Mouse (Mus musculus) heart, embryonic 14.5 days (tissue): ENCODE measurements around the gene Tmem164. TPM values are rescaled to one million over a fixed set of nuclear protein-coding genes. Genes with fewer than 3 reads are reported as not detected.

Experiments
- ATAC-seq: fragments of 200-750 bp; cut with Nextera tagmentation; 2 replicates; pipeline ENCODE4 v1.8.0; 2017; ENCODE audit warnings: low read depth, moderate TSS enrichment; ENCODE audit not compliant: insufficient number of reproducible peaks, insufficient read depth, low FRiP score
- H3K27ac ChIP-seq, 2 experiments: fragments of 200-500 bp in 1 of 2; fragments of 300-500 bp in 1 of 2; sonication (generic) in 1 of 2; replicated peaks in 1 of 2; 2 replicates each; pipeline ENCODE4 v1.5.1; 2012 to 2014; ENCODE audit warnings: low read depth in 2 of 2, low read length in 2 of 2, control low read depth in 1 of 2, mild to moderate bottlenecking in 1 of 2, mixed read lengths in 1 of 2; ENCODE audit not compliant: control insufficient read depth in 1 of 2, insufficient read depth in 1 of 2
- H3K27me3 ChIP-seq: fragments of 300-500 bp; sonication (generic); 2 replicates; pipeline ENCODE4 v1.6.1; 2014; ENCODE audit warnings: mild to moderate bottlenecking, low read length, control low read depth; ENCODE audit not compliant: control insufficient read depth, insufficient read depth
- H3K36me3 ChIP-seq: fragments of 300-500 bp; sonication (generic); 2 replicates; pipeline ENCODE4 v1.6.1; 2014; ENCODE audit warnings: mild to moderate bottlenecking, control low read depth, low read length, mixed read lengths; ENCODE audit not compliant: control insufficient read depth, insufficient read depth
- H3K4me1 ChIP-seq, 2 experiments: fragments of 200-500 bp in 1 of 2; fragments of 300-500 bp in 1 of 2; sonication (generic) in 1 of 2; 2 replicates each; pipeline ENCODE4 v1.6.1; 2012 to 2014; ENCODE audit warnings: low read length in 2 of 2, control low read depth in 1 of 2, mixed read lengths in 1 of 2; ENCODE audit not compliant: control insufficient read depth in 2 of 2, insufficient read depth in 2 of 2
- H3K4me2 ChIP-seq: fragments of 300-500 bp; sonication (generic); 2 replicates; pipeline ENCODE4 v1.6.1; 2014; ENCODE audit warnings: mild to moderate bottlenecking, low read length
- H3K4me3 ChIP-seq, 2 experiments: fragments of 200-500 bp in 1 of 2; fragments of 300-500 bp in 1 of 2; sonication (generic) in 1 of 2; 2 replicates each; pipeline ENCODE4 v1.5.1; 2012 to 2014; ENCODE audit warnings: low read length in 2 of 2, mild to moderate bottlenecking in 2 of 2, control low read depth in 1 of 2, low read depth in 1 of 2, moderate library complexity in 1 of 2; ENCODE audit not compliant: control insufficient read depth in 1 of 2, insufficient read depth in 1 of 2
- H3K9ac ChIP-seq: fragments of 300-500 bp; sonication (generic); 2 replicates; pipeline ENCODE4 v1.6.1; 2014; ENCODE audit warnings: mild to moderate bottlenecking, low read length
- H3K9me3 ChIP-seq: fragments of 300-500 bp; sonication (generic); 2 replicates; pipeline ENCODE4 v1.6.1; 2016; ENCODE audit warnings: low read length, control low read depth; ENCODE audit not compliant: control insufficient read depth
- WGBS: fragments of 180-500 bp; shearing (Covaris S2); extraction: QIAGEN DNeasy Blood & Tissue Kit; methylation state at CpG from one replicate; pipeline ENCODE4 v1.1.7; 2014; 5-methylcytosine and 5-hydroxymethylcytosine counted together
- polyA plus RNA-seq: library from polyadenylated mRNA; unstranded; fragments of >200 nt; fragmentation: Nextera tagmentation; extraction: Ambion mirVana; gene quantifications from 2 replicates; pipeline ENCODE4 v1.2.1, GENCODE M21; 2014

Gene Tmem164
- polyA plus RNA-seq, 1 experiment from 2014 or later = 34.8 TPM

DNA sequence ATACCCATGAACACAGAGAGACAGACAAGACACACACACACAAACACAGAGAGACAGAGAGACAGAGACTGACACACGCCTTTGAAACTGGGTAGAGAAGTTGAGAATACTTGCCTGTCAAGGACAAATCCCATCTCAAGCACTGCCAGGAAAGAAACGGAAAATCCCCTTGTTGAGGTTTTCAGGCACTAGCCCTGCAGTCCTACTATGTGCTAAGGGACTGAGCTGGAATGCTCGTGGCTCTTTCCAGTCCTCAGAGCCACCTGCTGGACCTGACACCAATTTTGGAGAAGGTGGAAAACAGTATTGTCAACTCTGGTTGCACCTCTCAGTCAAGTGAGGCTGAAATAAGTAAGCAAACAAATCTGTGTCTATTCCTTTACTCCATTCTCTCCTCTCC, 22.7 kb downstream of the Tmem164 start:
- Histone ChIP-seq H3K27me3 (no peaks in the 10 kb centered on the region), H3K4me3 (no peak overlapping the region), H3K9me3 (no peaks in the 10 kb centered on the region), H3K4me2 (no peak overlapping the region), H3K36me3 (peaks cover 33% of the 10 kb centered on the region), H3K4me1 (peaks cover 4 to 7% of the 10 kb centered on the region in 2 experiments; a peak in 3 of 4 replicates), H3K27ac (no peak overlapping the region), H3K9ac (no peak overlapping the region)
- WGBS = 63% methylated on average over 3 of the region's 3 CpGs
- no peak for ATAC-seq

DNA sequence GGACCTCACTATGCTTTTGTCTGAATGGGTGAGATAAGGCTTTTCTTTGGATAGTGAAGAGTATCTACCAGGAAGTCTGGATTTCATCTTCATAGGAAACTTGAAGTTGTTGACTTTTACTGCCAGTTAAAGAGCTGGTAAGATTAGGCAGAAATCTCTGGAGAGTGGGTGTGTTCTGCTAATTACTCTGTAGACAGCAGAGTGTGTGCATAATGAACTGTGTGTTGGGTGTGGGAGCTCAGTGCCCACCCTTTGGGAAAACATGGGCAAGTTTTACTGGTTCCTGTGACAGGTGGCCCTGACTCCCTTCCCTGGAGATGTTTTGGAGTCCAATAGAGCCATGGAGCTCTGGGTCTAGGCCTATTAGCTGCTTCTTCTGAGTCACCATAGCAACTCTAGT, 27.1 kb downstream of the Tmem164 start:
- Histone ChIP-seq H3K36me3 (peaks cover 21% of the 10 kb centered on the region; the same call in 1 of the 2 replicates), H3K9ac (no peak overlapping the region), H3K9me3 (no peaks in the 10 kb centered on the region), H3K27me3 (no peaks in the 10 kb centered on the region), H3K4me2 (no peak overlapping the region), H3K4me1 (no peaks in the 10 kb centered on the region), H3K27ac (no peak overlapping the region), H3K4me3 (no peak overlapping the region)
- no peak for ATAC-seq

DNA sequence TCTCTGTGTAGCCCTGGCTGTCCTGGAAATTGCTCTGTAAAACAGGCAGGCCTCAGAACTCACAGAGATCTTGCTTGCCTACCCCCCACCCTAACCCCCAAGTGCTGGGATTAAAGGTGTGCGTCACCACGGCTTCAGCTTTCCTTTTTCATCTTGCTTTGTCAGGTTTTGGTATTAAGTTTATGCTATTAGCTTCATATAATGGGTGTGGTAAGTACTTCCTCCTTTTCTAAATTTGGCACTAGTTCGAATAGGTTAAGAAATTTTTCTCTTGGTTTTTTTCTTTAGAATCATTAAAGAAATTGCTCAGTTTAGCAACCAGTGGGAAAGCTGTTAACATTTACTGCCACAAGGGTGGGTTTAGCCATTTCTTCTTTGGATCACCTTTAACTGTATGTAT, 34.8 kb downstream of the Tmem164 start:
- Histone ChIP-seq H3K4me3 (no peak overlapping the region), H3K4me2 (no peak overlapping the region), H3K36me3 (peaks cover 11% of the 10 kb centered on the region), H3K4me1 (peaks cover 0 to 5% of the 10 kb centered on the region in 2 experiments; a peak in 2 of 4 replicates), H3K9ac (no peak overlapping the region), H3K27ac (no peak overlapping the region), H3K9me3 (no peaks in the 10 kb centered on the region), H3K27me3 (no peaks in the 10 kb centered on the region)
- 77% methylated on average over 3 of the region's 3 CpGs for WGBS
- ATAC-seq = no peak

- no peak for ATAC-seq
- Histone ChIP-seq H3K4me2 (no peak overlapping the region), H3K4me3 (no peak overlapping the region), H3K27me3 (no peaks in the 10 kb centered on the region), H3K27ac (no peak overlapping the region), H3K9ac (no peak overlapping the region), H3K9me3 (no peaks in the 10 kb centered on the region), H3K36me3 (peaks cover 11% of the 10 kb centered on the region), H3K4me1 (peaks cover 0 to 5% of the 10 kb centered on the region in 2 experiments; a peak in 2 of 4 replicates)
- 63% methylated on average over 9 of the region's 9 CpGs for WGBS
Observed at GRCm38 (mm10) chrX:142717958-142718478, 36.8 kb downstream of the Tmem164 start.

- Histone ChIP-seq H3K4me3 (no peak overlapping the region), H3K9ac (no peak overlapping the region), H3K27me3 (no peaks in the 10 kb centered on the region), H3K4me1 (peaks cover 0 to 5% of the 10 kb centered on the region in 2 experiments; a peak in 2 of 4 replicates), H3K36me3 (peaks cover 11% of the 10 kb centered on the region), H3K9me3 (no peaks in the 10 kb centered on the region), H3K4me2 (no peak overlapping the region), H3K27ac (no peak overlapping the region)
- 82% methylated on average over 4 of the region's 4 CpGs for WGBS
- no peak for ATAC-seq
Observed at GRCm38 (mm10) chrX:142718759-142719158, 37.6 kb downstream of the Tmem164 start.

DNA sequence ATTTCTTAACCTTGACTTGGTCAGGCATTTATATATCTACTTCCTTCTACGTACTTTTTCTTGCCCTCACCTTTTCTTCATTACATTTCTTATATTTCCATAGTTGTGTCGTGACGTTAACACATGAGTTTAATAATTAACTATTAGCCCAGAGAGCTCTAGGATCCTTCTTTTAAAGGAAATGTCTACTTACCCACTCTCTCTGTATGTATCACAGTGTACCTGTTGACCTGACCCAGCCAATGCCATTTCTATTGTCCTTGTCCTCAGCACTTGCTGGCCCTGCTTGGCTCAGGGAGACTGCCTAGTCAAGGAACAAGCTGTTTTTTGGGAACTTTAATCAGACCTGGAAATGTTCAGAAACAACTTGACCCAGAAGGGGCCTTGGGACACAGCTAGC, 40.7 kb downstream of the Tmem164 start:
- Histone ChIP-seq H3K9ac (no peak overlapping the region), H3K4me2 (no peak overlapping the region), H3K4me1 (peaks cover 7 to 9% of the 10 kb centered on the region in 2 experiments), H3K4me3 (no peak overlapping the region), H3K27ac (no peak overlapping the region), H3K9me3 (no peaks in the 10 kb centered on the region), H3K27me3 (no peaks in the 10 kb centered on the region), H3K36me3 (peaks cover 11% of the 10 kb centered on the region)
- ATAC-seq = no peak
- WGBS = 81% methylated on average over 3 of the region's 3 CpGs

GRCm38 (mm10) chrX:142724203-142724602, 43.0 kb downstream of the Tmem164 start:
- Histone ChIP-seq H3K9ac (no peak overlapping the region), H3K36me3 (peaks cover 8% of the 10 kb centered on the region), H3K9me3 (no peaks in the 10 kb centered on the region), H3K27ac (no peak overlapping the region), H3K4me1 (peaks cover 9% of the 10 kb centered on the region in 2 experiments), H3K4me2 (no peak overlapping the region), H3K4me3 (no peak overlapping the region), H3K27me3 (no peaks in the 10 kb centered on the region)
- ATAC-seq = no peak
- 39% methylated on average over 2 of the region's 2 CpGs for WGBS

DNA sequence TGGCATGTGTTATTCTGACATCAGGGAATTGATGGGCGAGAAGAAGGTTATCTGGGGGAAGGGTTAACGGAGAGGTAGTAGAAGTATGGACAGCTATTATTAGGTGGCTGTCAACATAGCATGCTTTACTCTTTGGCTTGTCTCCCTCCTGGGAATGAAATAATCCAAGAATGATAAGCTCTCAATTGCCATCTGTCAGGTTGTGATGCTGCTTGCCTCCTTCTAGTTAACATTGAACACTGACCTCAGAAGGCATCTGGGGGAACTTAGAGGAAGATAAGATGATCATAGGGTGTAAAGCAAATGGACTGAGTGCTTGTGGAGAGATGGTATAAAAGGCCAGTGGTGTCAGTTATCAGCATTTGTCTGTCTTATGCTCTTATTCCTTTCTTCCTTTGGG, 44.4 kb downstream of the Tmem164 start:
- peaks cover 8 to 9% of the 10 kb centered on the region in 2 experiments for H3K4me1 ChIP-seq
- no peaks in the 10 kb centered on the region for H3K36me3 ChIP-seq
- H3K4me2 ChIP-seq = no peak overlapping the region
- 41% methylated on average over 2 of the region's 2 CpGs for WGBS
- no peaks in the 10 kb centered on the region for H3K9me3 ChIP-seq
- H3K4me3 ChIP-seq = no peak overlapping the region
- H3K27ac ChIP-seq = peak overlapping the region in 1 of 2 experiments; percentile 3; a peak in 1 of 4 replicates
- no peak overlapping the region for H3K9ac ChIP-seq
- no peaks in the 10 kb centered on the region for H3K27me3 ChIP-seq
- peak; percentile 39; the same call in 1 of the 2 replicates for ATAC-seq
